Mouse (Mus musculus) G1E (cell line): ENCODE measurements around the gene Cemip. TPM values are rescaled to one million over a fixed set of nuclear protein-coding genes. Genes with fewer than 3 reads are reported as not detected.

Source experiments
- ATAC-seq: 2 replicates; pipeline ENCODE4 v1.8.0; 2016; ENCODE audit warnings: mild to moderate bottlenecking; ENCODE audit not compliant: insufficient number of reproducible peaks, poor library complexity, low FRiP score, severe bottlenecking; ENCODE audit errors: extremely low read depth
- DNase-seq: peaks from one replicate; pipeline ENCODE4 v3.0.0; 2012; ENCODE audit warnings: low spot score
- H3K27me3 ChIP-seq: 2 replicates; pipeline ENCODE4 v1.6.1; 2012; ENCODE audit warnings: mild to moderate bottlenecking, low read length, inconsistent platforms; ENCODE audit not compliant: insufficient read depth
- H3K36me3 ChIP-seq: replicated peaks from 2 replicates; pipeline ENCODE3; 2012; ENCODE audit warnings: mild to moderate bottlenecking, inconsistent platforms
- H3K4me1 ChIP-seq: 2 replicates; pipeline ENCODE4 v1.6.1; 2012; ENCODE audit warnings: low read depth, low read length, inconsistent platforms, mixed read lengths; ENCODE audit not compliant: insufficient read depth
- H3K4me3 ChIP-seq: 2 replicates; pipeline ENCODE4 v1.5.1; 2012; ENCODE audit warnings: low read depth, mild to moderate bottlenecking, inconsistent platforms, low read length, moderate library complexity, mixed read lengths
- H3K9me3 ChIP-seq: replicated peaks from 2 replicates; pipeline ENCODE4 v1.6.1; 2012; ENCODE audit warnings: inconsistent platforms
- CTCF ChIP-seq: IDR thresholded peaks from 2 replicates; pipeline ENCODE4 v1.5.1; 2012; ENCODE audit warnings: low read depth, low read length, inconsistent platforms, mixed read lengths
- GATA1 ChIP-seq: IDR thresholded peaks from 2 replicates; pipeline ENCODE4 v1.6.1; 2012; ENCODE audit warnings: borderline replicate concordance, low read length, inconsistent platforms, mixed read lengths
- GATA2 ChIP-seq: IDR thresholded peaks from 2 replicates; pipeline ENCODE4 v1.6.1; 2012; ENCODE audit warnings: low read depth, low read length, inconsistent platforms, borderline replicate concordance
- POLR2AphosphoS5 ChIP-seq: IDR thresholded peaks from 2 replicates; pipeline ENCODE4 v1.6.1; 2012; ENCODE audit warnings: low read depth, low read length, inconsistent platforms; ENCODE audit not compliant: insufficient replicate concordance
- TAL1 ChIP-seq: conservative IDR thresholded peaks from 2 replicates; pipeline ENCODE4 v1.6.1; 2012; ENCODE audit warnings: low read depth, low read length, inconsistent platforms, mixed read lengths
- polyA plus RNA-seq: library from polyadenylated mRNA; stranded (reverse); fragments of >175 nt; gene quantifications from 2 replicates; pipeline ENCODE4 v1.2.3, GENCODE M21; 2012
- total RNA-seq, 2 experiments: library from RNA; stranded (forward) in 1 of 2; stranded (reverse) in 1 of 2; fragments of 200-1000 nt in 1 of 2; fragments of >200 nt in 1 of 2; fragmentation: Nextera tagmentation in 1 of 2; gene quantifications; 2 replicates each; pipeline ENCODE4 v1.2.3; 2014 to 2017

The Cemip gene
- total and polyA plus RNA-seq, 3 experiments, result 0.22 TPM; not detected in 2

GRCm38 (mm10) chr7:83972485-83972884, 113.8 kb downstream of the Cemip start:
- Histone ChIP-seq H3K4me3 (no peak overlapping the region), H3K4me1 (no peaks in the 10 kb centered on the region), H3K27me3 (peaks cover 14% of the 10 kb centered on the region; the same call in 1 of the 2 replicates), H3K9me3 (no peaks in the 10 kb centered on the region), H3K36me3 (no peaks in the 10 kb centered on the region)
- no peak for TF ChIP-seq GATA2
- DNase-seq (no peak), ATAC-seq (no peak)

- TF ChIP-seq GATA2, result no peak
- no peak for TF ChIP-seq CTCF
- TF ChIP-seq TAL1, result no peak
- no peak for TF ChIP-seq GATA1
- TF ChIP-seq POLR2AphosphoS5, result no peak
- H3K4me3 ChIP-seq, result no peak overlapping the region
- no peak for ATAC-seq
- no peaks in the 10 kb centered on the region for H3K9me3 ChIP-seq
- no peaks in the 10 kb centered on the region for H3K27me3 ChIP-seq
- no peaks in the 10 kb centered on the region for H3K36me3 ChIP-seq
- no peaks in the 10 kb centered on the region for H3K4me1 ChIP-seq
- no peak for DNase-seq
Measured at GRCm38 (mm10) chr7:83966047-83966818, 120.1 kb downstream of the Cemip start.

GRCm38 (mm10) chr7:83965181-83965580, 121.1 kb downstream of the Cemip start:
- Histone ChIP-seq H3K27me3 (no peaks in the 10 kb centered on the region), H3K9me3 (no peaks in the 10 kb centered on the region), H3K4me1 (no peaks in the 10 kb centered on the region), H3K4me3 (no peak overlapping the region), H3K36me3 (no peaks in the 10 kb centered on the region)
- DNase-seq (no peak), ATAC-seq (no peak)
- TF ChIP-seq GATA1, result no peak
- TF ChIP-seq TAL1, result no peak
- no peak for TF ChIP-seq GATA2
- no peak for TF ChIP-seq CTCF
- no peak for TF ChIP-seq POLR2AphosphoS5

- no peak for DNase-seq
- H3K36me3 ChIP-seq, result no peaks in the 10 kb centered on the region
Measured at GRCm38 (mm10) chr7:83952511-83952910, 133.8 kb downstream of the Cemip start.

GRCm38 (mm10) chr7:83951327-83951726, 135.0 kb downstream of the Cemip start:
- DNase-seq (no peak), ATAC-seq (no peak)
- no peak for TF ChIP-seq GATA2
- TF ChIP-seq GATA1, result no peak
- no peak for TF ChIP-seq POLR2AphosphoS5
- no peak for TF ChIP-seq TAL1
- no peak for TF ChIP-seq CTCF
- H3K27me3 ChIP-seq, result no peaks in the 10 kb centered on the region
- no peaks in the 10 kb centered on the region for H3K36me3 ChIP-seq
- H3K9me3 ChIP-seq, result no peaks in the 10 kb centered on the region
- no peaks in the 10 kb centered on the region for H3K4me1 ChIP-seq
- no peak overlapping the region for H3K4me3 ChIP-seq

More at GRCm38 (mm10) chr7:83952511-83952910, 133.8 kb downstream of the Cemip start:
- TF ChIP-seq GATA1 (no peak), CTCF (no peak), GATA2 (no peak), POLR2AphosphoS5 (no peak), TAL1 (no peak)
- H3K9me3 ChIP-seq, result no peaks in the 10 kb centered on the region
- H3K4me3 ChIP-seq, result no peak overlapping the region
- no peak for ATAC-seq
- no peaks in the 10 kb centered on the region for H3K4me1 ChIP-seq
- H3K27me3 ChIP-seq, result no peaks in the 10 kb centered on the region

- no peaks in the 10 kb centered on the region for H3K36me3 ChIP-seq
- ATAC-seq, result no peak
- no peaks in the 10 kb centered on the region for H3K9me3 ChIP-seq
- peaks cover 6% of the 10 kb centered on the region; the same call in 1 of the 2 replicates for H3K27me3 ChIP-seq
- H3K4me3 ChIP-seq, result no peak overlapping the region
- H3K4me1 ChIP-seq, result no peaks in the 10 kb centered on the region
- DNase-seq, result no peak
- TF ChIP-seq GATA1 (no peak), TAL1 (no peak), POLR2AphosphoS5 (no peak), CTCF (no peak), GATA2 (no peak)
Measured at GRCm38 (mm10) chr7:83949662-83950061, 136.6 kb downstream of the Cemip start.
